Mouse (Mus musculus) naive thymus-derived CD4-positive, alpha-beta T cell, adult 2 months (primary cell): ENCODE data around the gene Endog.
"Not testable (repeated sequence)": the region's sequence is repeated elsewhere in the genome, so short reads cannot be mapped to it uniquely, and the experiment has no call there.

Source experiments
- DNase-seq: peaks from one replicate; pipeline ENCODE4 v3.0.0-alpha.2; 2011; ENCODE audit warnings: low read depth

Gene Endog

GRCm38 (mm10) chr2:30171371-30171996, at the start of gene Endog:
Gene Endog (plus strand): TSS chr2:30171493.
- DNase-seq, result peak; percentile 87

GRCm38 (mm10) chr2:30122766-30123165, 48.5 kb upstream of the Endog start:
- DNase-seq, result no peak

GRCm38 (mm10) chr2:30123729-30124471, 47.4 kb upstream of the Endog start:
- peak; percentile 83 for DNase-seq

- DNase-seq, result peak; percentile 93
Observed at GRCm38 (mm10) chr2:30124472-30125274, 46.6 kb upstream of the Endog start, which contains the start of gene Zer1. Gene Zer1 (minus strand): TSS chr2:30124585.

- DNase-seq, result peak; percentile 78
Observed at GRCm38 (mm10) chr2:30128789-30129188, 42.5 kb upstream of the Endog start.

GRCm38 (mm10) chr2:30130156-30130555, 41.1 kb upstream of the Endog start:
- no peak for DNase-seq

GRCm38 (mm10) chr2:30131240-30131639, 40.1 kb upstream of the Endog start:
- peak; percentile 29 for DNase-seq

GRCm38 (mm10) chr2:30132801-30133612, 38.3 kb upstream of the Endog start:
- peak; percentile 31 for DNase-seq

- DNase-seq, result peak; percentile 99
Observed at GRCm38 (mm10) chr2:30133613-30134377, 37.5 kb upstream of the Endog start, which contains the start of gene Tbc1d13. Gene Tbc1d13 (plus strand): TSS chr2:30133746.

GRCm38 (mm10) chr2:30134378-30134711, 36.9 kb upstream of the Endog start:
- DNase-seq, result no peak

GRCm38 (mm10) chr2:30134928-30135620, 36.2 kb upstream of the Endog start:
- DNase-seq, result no peak

GRCm38 (mm10) chr2:30136458-30136857, 34.8 kb upstream of the Endog start:
- no peak for DNase-seq

- DNase-seq, result not testable (repeated sequence)
Observed at GRCm38 (mm10) chr2:30140021-30140420, 31.3 kb upstream of the Endog start.

GRCm38 (mm10) chr2:30144436-30144835, 26.9 kb upstream of the Endog start:
- no peak for DNase-seq

GRCm38 (mm10) chr2:30147466-30147865, 23.8 kb upstream of the Endog start:
- no peak for DNase-seq

- no peak for DNase-seq
Observed at GRCm38 (mm10) chr2:30151840-30152239, 19.5 kb upstream of the Endog start.

- DNase-seq, result no peak
Observed at GRCm38 (mm10) chr2:30152616-30153015, 18.7 kb upstream of the Endog start.

GRCm38 (mm10) chr2:30159871-30160270, 11.4 kb upstream of the Endog start:
- DNase-seq, result not testable (repeated sequence)

- peak; percentile 84 for DNase-seq
Observed at GRCm38 (mm10) chr2:30161809-30162208, 9.5 kb upstream of the Endog start.

GRCm38 (mm10) chr2:30164340-30164932, 6.9 kb upstream of the Endog start:
- no peak for DNase-seq
